Mouse (Mus musculus) limb, embryonic 14.5 days (tissue): Measurements from ENCODE around the gene Rbm5. TPM values are rescaled to one million over a fixed set of nuclear protein-coding genes. Genes with fewer than 3 reads are reported as not detected.
A peak's percentile ranks its signal among the peaks of the same experiment; 100 is the strongest.

Experiments used
- ATAC-seq: fragments of 200-750 bp; cut with Nextera tagmentation; 2 replicates; pipeline ENCODE4 v1.8.0; 2017; ENCODE audit warnings: low read depth, moderate number of reproducible peaks, moderate TSS enrichment; ENCODE audit not compliant: low FRiP score
- DNase-seq: peaks from one replicate; pipeline ENCODE4 v3.0.0-alpha.2; 2015; ENCODE audit warnings: low spot score
- H3K27ac ChIP-seq: fragments of 300-500 bp; sonication (generic); replicated peaks from 2 replicates; pipeline ENCODE4 v1.5.1; 2014; ENCODE audit warnings: low read depth, mild to moderate bottlenecking, low read length, moderate library complexity, mixed read lengths
- H3K27me3 ChIP-seq: fragments of 300-500 bp; sonication (generic); 2 replicates; pipeline ENCODE4 v1.6.1; 2014; ENCODE audit warnings: low read length, mixed read lengths; ENCODE audit not compliant: control insufficient read depth, insufficient read depth
- H3K36me3 ChIP-seq: fragments of 300-500 bp; sonication (generic); 2 replicates; pipeline ENCODE4 v1.6.1; 2014; ENCODE audit warnings: mild to moderate bottlenecking, low read length, moderate library complexity, mixed read lengths; ENCODE audit not compliant: control insufficient read depth, insufficient read depth
- H3K4me1 ChIP-seq: fragments of 300-500 bp; sonication (generic); 2 replicates; pipeline ENCODE4 v1.6.1; 2014; ENCODE audit warnings: antibody characterized with exemption, low read length, mixed read lengths; ENCODE audit not compliant: control insufficient read depth, insufficient read depth
- H3K4me2 ChIP-seq: fragments of 300-500 bp; sonication (generic); replicated peaks from 2 replicates; pipeline ENCODE4 v1.6.1; 2014; ENCODE audit warnings: low read depth, mild to moderate bottlenecking, low read length, moderate library complexity; ENCODE audit not compliant: severe bottlenecking
- H3K4me3 ChIP-seq: fragments of 300-500 bp; sonication (generic); replicated peaks from 2 replicates; pipeline ENCODE4 v1.5.1; 2014; ENCODE audit warnings: low read length
- H3K9ac ChIP-seq: fragments of 300-500 bp; sonication (generic); 2 replicates; pipeline ENCODE4 v1.6.1; 2014; ENCODE audit warnings: mild to moderate bottlenecking, low read depth, low read length, moderate library complexity; ENCODE audit not compliant: severe bottlenecking
- H3K9me3 ChIP-seq: fragments of 300-500 bp; sonication (generic); 2 replicates; pipeline ENCODE4 v1.6.1; 2016; ENCODE audit warnings: low read length; ENCODE audit not compliant: control insufficient read depth
- POLR2A ChIP-seq: fragments of 200-500 bp; IDR thresholded peaks from 2 replicates; pipeline ENCODE4 v1.8.0; 2012; ENCODE audit warnings: inconsistent platforms, mild to moderate bottlenecking, moderate library complexity, borderline replicate concordance; ENCODE audit not compliant: insufficient read depth, insufficient read length; ENCODE audit errors: extremely low read depth
- WGBS: fragments of 180-500 bp; shearing (Covaris S2); extraction: QIAGEN DNeasy Blood & Tissue Kit; methylation state at CpG from one replicate; pipeline ENCODE4 v1.1.7; 2014; 5-methylcytosine and 5-hydroxymethylcytosine counted together
- polyA plus RNA-seq, 2 experiments: library from polyadenylated mRNA; depleted of rRNA in 1 of 2; stranded (reverse) in 1 of 2; unstranded in 1 of 2; fragments of >200 nt; fragmentation: Nextera tagmentation in 1 of 2; extraction: Ambion mirVana in 1 of 2; gene quantifications; 2 replicates each; pipeline versions ENCODE4 v1.2.1 to v1.2.3; 2012 to 2014

The Rbm5 gene
- polyA plus RNA-seq, 2 experiments = 163 to 185 TPM

- no peaks in the 10 kb centered on the region for H3K9me3 ChIP-seq
- DNase-seq = peak; percentile 74
- H3K4me1 ChIP-seq = peaks cover 51% of the 10 kb centered on the region
- peak; percentile 66 for ATAC-seq
- H3K4me2 ChIP-seq = peak overlapping the region; percentile 87
- 0 out of 2 replicates have a peak, but pooled peaks have one; percentile 52 for TF ChIP-seq POLR2A
- no peaks in the 10 kb centered on the region for H3K27me3 ChIP-seq
- peak overlapping the region; percentile 90 for H3K4me3 ChIP-seq
- peaks cover 27% of the 10 kb centered on the region for H3K36me3 ChIP-seq
- peak overlapping the region; percentile 90 for H3K27ac ChIP-seq
- H3K9ac ChIP-seq = peak overlapping the region; percentile 95
- under 1% methylated on average over 17 of the region's 17 CpGs for WGBS
Measured at GRCm38 (mm10) chr9:107707701-107708438, 62.9 kb downstream of the Rbm5 start.

- DNase-seq (no peak), ATAC-seq (no peak)
- Histone ChIP-seq H3K27me3 (no peaks in the 10 kb centered on the region), H3K36me3 (peaks cover 32% of the 10 kb centered on the region), H3K4me2 (peak overlapping the region; percentile 87), H3K4me1 (peaks cover 60% of the 10 kb centered on the region), H3K27ac (peak overlapping the region; percentile 90), H3K9ac (peak overlapping the region; percentile 95), H3K4me3 (peak overlapping the region; percentile 90), H3K9me3 (no peaks in the 10 kb centered on the region)
- TF ChIP-seq POLR2A = 0 out of 2 replicates have a peak, but pooled peaks have one; percentile 17
- WGBS = 3% methylated on average over 14 of the region's 14 CpGs
Measured at GRCm38 (mm10) chr9:107706781-107707211, 64.0 kb downstream of the Rbm5 start.

GRCm38 (mm10) chr9:107703337-107704122 lies 67.3 kb downstream of the Rbm5 start:
- Histone ChIP-seq H3K27me3 (no peaks in the 10 kb centered on the region), H3K36me3 (peaks cover 43% of the 10 kb centered on the region), H3K9me3 (no peaks in the 10 kb centered on the region), H3K4me3 (no peak overlapping the region), H3K4me2 (0 out of 2 replicates have a peak overlapping the region, but pooled peaks have one; percentile 7), H3K27ac (peak overlapping the region; percentile 43), H3K4me1 (peaks cover 85% of the 10 kb centered on the region), H3K9ac (peak overlapping the region; percentile 28; the same call in 1 of the 2 replicates)
- 42% methylated on average over 14 of the region's 14 CpGs for WGBS
- DNase-seq = no peak
- ATAC-seq = no peak
- no peak for TF ChIP-seq POLR2A

GRCm38 (mm10) chr9:107702606-107703185 lies 68.1 kb downstream of the Rbm5 start:
- Histone ChIP-seq H3K27ac (peak overlapping the region; percentile 50), H3K4me3 (no peak overlapping the region), H3K36me3 (peaks cover 44% of the 10 kb centered on the region), H3K9me3 (no peaks in the 10 kb centered on the region), H3K27me3 (no peaks in the 10 kb centered on the region), H3K4me2 (no peak overlapping the region), H3K4me1 (peaks cover 93% of the 10 kb centered on the region), H3K9ac (peak overlapping the region; percentile 28; the same call in 1 of the 2 replicates)
- DNase-seq (no peak), ATAC-seq (no peak)
- WGBS = 75% methylated on average over 3 of the region's 3 CpGs
- no peak for TF ChIP-seq POLR2A

- Histone ChIP-seq H3K36me3 (peaks cover 55% of the 10 kb centered on the region), H3K9ac (0 out of 2 replicates have a peak overlapping the region, but pooled peaks have one; percentile 28), H3K4me3 (no peak overlapping the region; the same call in 1 of the 2 replicates), H3K9me3 (no peaks in the 10 kb centered on the region), H3K4me1 (peaks cover 95% of the 10 kb centered on the region), H3K27me3 (no peaks in the 10 kb centered on the region), H3K4me2 (peak overlapping the region; percentile 18; the same call in 1 of the 2 replicates), H3K27ac (peak overlapping the region; percentile 43; the same call in 1 of the 2 replicates)
- DNase-seq (peak; percentile 71), ATAC-seq (no peak)
- TF ChIP-seq POLR2A = no peak
- WGBS = 19% methylated on average over 12 of the region's 12 CpGs
Measured at GRCm38 (mm10) chr9:107701594-107701993, 69.2 kb downstream of the Rbm5 start.
